Mouse (Mus musculus) heart, postnatal 0 days (tissue): ENCODE data around the gene Thada.

Experiments
- CTCF ChIP-seq: IDR thresholded peaks from 2 replicates; pipeline ENCODE4 v1.5.1; 2016; ENCODE audit warnings: antibody characterized with exemption, control low read depth, low read depth
- EP300 ChIP-seq: IDR thresholded peaks from 2 replicates; pipeline ENCODE4 v1.6.1; 2016; ENCODE audit warnings: antibody characterized with exemption, low read depth

DNA sequence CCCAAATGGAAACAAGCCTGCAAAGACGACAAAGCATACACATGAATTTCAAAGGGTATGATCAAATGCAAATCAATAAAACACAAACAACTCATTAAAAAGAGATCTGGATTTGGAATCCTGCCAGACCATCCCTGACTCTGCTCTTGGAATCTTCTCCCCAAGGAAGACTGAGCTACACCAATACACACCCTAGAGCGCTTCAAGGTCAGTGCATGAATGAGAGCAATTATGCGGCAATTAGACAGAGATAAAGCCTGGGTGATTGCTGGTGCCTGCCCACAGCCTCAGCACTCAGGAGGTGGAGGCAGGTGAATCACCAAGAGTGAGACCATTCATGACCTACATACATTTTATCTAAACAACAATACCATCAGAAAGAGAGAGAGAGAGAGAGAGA, 114.7 kb downstream of the Thada start:
- TF ChIP-seq CTCF (no peak), EP300 (no peak)
